Mouse (Mus musculus) cerebellum, adult 2 months (tissue): Measurements from ENCODE around the gene Tfcp2.

Source experiments
- CTCF ChIP-seq: fragments of 200-500 bp; IDR thresholded peaks from 2 replicates; pipeline ENCODE4 v1.5.1; 2011; ENCODE audit warnings: low read depth, mild to moderate bottlenecking, control low read depth, low read length, moderate library complexity, borderline replicate concordance; ENCODE audit not compliant: insufficient read depth
- POLR2A ChIP-seq: fragments of 200-500 bp; IDR thresholded peaks from 2 replicates; pipeline ENCODE4 v1.6.1; 2011; ENCODE audit warnings: low read length, control low read depth, borderline replicate concordance; ENCODE audit not compliant: insufficient read depth

DNA sequence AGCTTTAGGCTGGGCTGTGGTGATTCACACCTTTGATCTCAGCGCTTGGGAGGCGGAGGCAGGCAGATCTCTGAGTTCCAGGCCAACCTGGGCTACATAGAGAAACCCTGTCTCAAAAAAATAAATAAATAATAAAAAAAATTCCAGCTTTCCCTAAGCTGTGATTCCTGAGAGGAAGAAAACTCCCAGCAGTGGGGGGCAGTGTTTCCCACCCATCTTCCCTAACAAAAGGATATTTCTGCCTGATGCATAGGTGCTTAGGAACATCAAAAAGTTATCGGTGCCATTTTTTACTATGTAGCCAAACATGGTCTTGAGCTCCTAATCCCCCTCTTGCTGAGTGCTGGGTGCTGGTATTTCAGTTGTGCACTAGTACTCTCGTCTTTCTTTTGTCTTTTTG, 1.5 kb downstream of the Tfcp2 start:
- TF ChIP-seq CTCF (no peak), POLR2A (no peak)
